Comparison of ENCODE assay signal across 8 mouse cellular contexts in the genomic region with DNA sequence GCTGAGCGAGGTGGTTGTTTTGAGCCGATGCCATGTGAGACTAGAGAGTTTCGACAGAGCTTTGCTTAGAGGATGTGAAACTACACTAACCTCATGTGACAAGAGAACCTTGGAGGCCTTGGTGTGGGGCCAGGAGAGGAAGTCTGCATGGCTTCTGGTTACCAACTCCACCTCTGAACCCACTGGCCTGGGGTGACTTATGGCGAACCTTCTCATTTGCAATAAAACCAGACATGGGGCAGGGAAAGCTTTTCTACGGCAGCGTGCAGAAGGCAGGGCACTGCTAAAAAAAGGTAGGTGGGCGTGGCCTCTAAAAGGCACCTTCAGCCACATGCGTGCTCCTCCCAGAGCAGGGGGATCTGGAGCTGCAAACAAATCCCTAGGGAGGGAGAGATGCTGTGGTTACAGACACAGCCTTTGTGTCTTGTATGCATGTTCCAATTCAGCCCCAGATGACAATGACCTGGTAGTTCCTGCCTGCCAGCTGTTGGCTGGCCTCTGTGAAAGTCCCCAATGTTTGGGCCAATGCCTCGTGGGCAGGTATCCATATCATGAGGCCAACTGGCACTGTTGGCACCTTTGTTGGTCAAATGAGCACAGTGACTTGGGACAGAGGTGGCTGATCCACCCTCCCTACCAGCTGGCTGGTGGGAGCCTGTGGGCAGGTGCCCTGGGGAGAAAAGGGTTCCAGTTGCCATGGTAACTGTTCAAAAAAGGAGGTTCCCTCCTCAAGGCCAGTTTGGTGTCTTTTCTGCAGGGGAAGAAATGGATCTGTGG.
A peak's percentile ranks its signal among the peaks of the same experiment; 100 is the strongest.
DNase-seq lines count a peak whose midpoint lies in the region; ATAC-seq lines count a peak whose summit lies in the region.

No protein-coding gene starts in this region.

- peak overlapping the region; percentile 76 for H3K27ac ChIP-seq in liver, embryonic 15.5 days (replicated peaks)

- peak; percentile 48 for DNase-seq in left cerebral cortex, adult 11 months (ENCODE audit: low spot score)
- DNase-seq in left cerebral cortex, adult 18-20 months (ENCODE audit: low spot score in 2 of 2): no peak
- DNase-seq in adrenal gland, adult 8-10 months: peak; percentile 75
- peak; percentile 93 for DNase-seq in kidney, adult 11 months
- DNase-seq in right cerebral cortex, postnatal 14 days: peak; percentile 20
- DNase-seq in cerebellum, postnatal 36 days: no peak

- H3K4me3 ChIP-seq in liver, embryonic 15.5 days (replicated peaks): no peak overlapping the region

- no peaks in the 10 kb centered on the region for H3K9me3 ChIP-seq in liver, embryonic 15.5 days (replicated peaks)

- H3K4me1 ChIP-seq in liver, embryonic 15.5 days (replicated peaks): peaks cover 87% of the 10 kb centered on the region

- no peaks in the 10 kb centered on the region for H3K36me3 ChIP-seq in liver, embryonic 15.5 days (replicated peaks)

- H3K27me3 ChIP-seq in liver, embryonic 15.5 days: no peaks in the 10 kb centered on the region

- 24% methylated on average over 9 of the region's 9 CpGs for WGBS in liver, embryonic 15.5 days (ENCODE audit: insufficient replicate concordance)

- H3K9ac ChIP-seq in liver, embryonic 15.5 days: peak overlapping the region; percentile 35

- H3K4me2 ChIP-seq in liver, embryonic 15.5 days: peak overlapping the region; percentile 35; the same call in 1 of the 2 replicates

- peak; percentile 91 for ATAC-seq in granulocyte monocyte progenitor cell, adult 5-6 weeks (replicated peaks; ENCODE audit: poor library complexity, severe bottlenecking)
- ATAC-seq in liver, embryonic 15.5 days (ENCODE audit: insufficient read depth): no peak

Comparison
In these comparisons a context has a peak if more than half of its experiments do, and no peak if none do; other contexts are left out.
1. DNase-seq: peak in left cerebral cortex, adult 11 months (single experiment), adrenal gland, adult 8-10 months (single experiment), kidney, adult 11 months (single experiment) and right cerebral cortex, postnatal 14 days (single experiment); none in left cerebral cortex, adult 18-20 months (0 of 2) and cerebellum, postnatal 36 days (0 of 2).